Mouse (Mus musculus) frontal cortex, adult (tissue): ENCODE data around the gene Abhd16b.

Experiments
- ATAC-seq: cut with Nextera tagmentation; 2 replicates; pipeline ENCODE4 v1.9.2; 2017; ENCODE audit warnings: mild to moderate bottlenecking, moderate library complexity, mixed read lengths; ENCODE audit not compliant: low TSS enrichment

Gene Abhd16b

DNA sequence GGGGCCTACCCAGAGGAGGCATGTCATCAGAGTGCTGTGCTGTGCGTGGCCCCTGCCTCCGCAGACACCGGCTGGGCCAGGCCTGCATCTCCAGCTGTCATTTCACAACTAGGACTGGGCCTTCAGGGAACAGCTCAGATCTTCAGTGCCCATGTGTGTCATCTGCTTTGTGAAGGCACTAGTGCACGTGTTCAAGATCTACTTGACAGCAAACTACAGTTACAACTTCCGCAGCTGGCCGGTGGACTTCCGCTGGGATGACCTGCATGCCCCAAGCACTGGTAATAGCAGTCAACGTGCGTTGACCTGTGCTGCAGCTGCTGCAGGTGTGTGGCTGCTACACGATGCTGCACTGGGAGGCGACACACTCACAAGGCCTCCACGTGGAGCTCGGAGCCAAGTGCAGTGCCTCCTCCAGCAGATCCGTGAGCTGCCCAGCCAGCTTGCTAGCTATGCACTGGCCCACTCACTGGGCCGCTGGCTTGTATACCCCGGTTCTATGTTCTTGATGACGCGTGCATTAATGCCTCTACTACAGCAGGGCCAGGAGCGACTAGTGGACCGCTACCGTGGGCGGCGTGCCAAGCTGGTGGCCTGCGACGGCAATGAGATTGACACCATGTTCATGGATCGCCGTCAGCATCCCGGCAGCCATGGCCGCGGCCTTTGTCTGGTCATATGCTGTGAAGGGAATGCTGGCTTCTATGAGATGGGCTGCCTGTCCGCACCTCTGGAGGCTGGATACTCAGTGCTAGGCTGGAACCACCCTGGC, at the start of gene Abhd16b:
TSS of gene Abhd16b (plus strand) at position 51 of the 772 bp plus-strand sequence.
- ATAC-seq = no peak

DNA sequence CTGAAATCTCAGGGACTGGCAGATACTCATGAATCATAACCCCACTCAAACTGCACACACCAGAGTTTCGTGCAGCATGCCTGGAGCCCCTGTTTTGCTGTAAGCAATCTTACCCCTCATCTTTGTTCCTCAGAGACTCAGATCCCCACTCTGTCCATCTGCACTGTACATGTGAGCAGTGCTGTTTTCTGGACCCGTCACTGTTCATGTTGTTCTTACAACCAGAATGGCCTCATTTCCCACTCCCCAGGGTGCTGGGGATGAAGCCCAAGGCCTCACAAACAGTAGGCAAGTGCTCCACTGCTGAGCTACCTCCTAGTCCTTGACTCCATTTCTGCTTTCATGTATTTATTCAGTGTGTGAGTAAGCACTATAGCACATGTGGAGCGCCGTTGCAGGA, 40.8 kb upstream of the Abhd16b start:
- no peak for ATAC-seq

DNA sequence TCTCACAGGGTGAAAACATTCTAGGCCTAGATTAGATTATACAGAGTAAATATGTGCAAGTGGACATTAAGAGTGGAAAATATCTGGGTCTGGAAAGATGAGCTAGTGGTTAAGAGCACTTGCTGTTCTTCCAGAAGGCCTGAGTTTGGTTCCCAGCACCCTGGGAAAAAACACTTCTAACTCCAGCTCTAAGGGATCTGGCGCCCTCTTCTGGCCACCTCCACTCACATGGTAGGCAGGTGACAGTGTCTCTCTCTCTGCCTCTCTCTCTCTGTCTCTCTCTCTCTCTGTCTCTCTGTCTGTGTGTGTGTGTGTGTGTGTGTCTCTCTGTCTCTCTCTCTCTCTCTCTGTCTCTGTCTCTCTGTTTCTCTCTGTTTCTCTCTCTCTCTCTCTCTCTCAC, 39.7 kb upstream of the Abhd16b start:
- no peak for ATAC-seq

DNA sequence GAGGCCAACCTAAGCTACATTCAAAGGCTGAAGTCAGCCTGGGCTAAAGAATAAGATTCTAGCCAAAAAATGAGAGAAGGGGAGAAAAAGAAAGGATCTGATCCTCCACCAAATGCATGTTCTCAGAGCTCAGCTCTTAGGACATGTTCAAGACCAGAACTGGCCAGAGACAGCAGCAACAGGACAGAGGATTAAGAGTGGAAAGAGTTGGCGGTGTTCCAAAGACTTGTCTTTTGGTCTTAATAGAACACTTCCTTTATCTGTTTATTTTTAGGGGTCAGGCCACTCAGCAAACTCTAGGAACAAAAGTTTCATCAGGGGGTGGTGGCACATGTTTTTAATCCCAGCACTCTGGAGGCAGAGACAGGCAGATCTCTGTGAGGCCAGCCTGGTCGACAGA, 37.1 kb upstream of the Abhd16b start:
- ATAC-seq = no peak

DNA sequence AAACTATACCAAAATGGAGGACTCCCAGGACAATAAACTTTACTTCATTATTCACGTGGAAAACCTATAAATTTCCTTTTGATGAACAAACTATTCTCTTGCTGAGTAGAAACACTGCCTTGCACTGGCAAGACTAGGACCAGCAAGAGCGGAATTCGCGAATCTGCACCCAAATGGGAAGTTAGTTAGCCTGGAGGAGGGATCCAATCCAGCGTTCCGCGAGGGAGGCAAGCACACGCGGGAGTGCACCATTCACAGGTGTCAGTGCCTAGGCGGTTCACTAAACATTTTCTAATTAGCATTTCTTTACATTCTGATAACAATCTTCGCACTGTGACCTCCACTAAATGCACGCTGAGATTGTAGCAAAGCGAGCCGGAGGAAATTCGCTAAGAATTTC, 35.2 kb upstream of the Abhd16b start:
- no peak for ATAC-seq

DNA sequence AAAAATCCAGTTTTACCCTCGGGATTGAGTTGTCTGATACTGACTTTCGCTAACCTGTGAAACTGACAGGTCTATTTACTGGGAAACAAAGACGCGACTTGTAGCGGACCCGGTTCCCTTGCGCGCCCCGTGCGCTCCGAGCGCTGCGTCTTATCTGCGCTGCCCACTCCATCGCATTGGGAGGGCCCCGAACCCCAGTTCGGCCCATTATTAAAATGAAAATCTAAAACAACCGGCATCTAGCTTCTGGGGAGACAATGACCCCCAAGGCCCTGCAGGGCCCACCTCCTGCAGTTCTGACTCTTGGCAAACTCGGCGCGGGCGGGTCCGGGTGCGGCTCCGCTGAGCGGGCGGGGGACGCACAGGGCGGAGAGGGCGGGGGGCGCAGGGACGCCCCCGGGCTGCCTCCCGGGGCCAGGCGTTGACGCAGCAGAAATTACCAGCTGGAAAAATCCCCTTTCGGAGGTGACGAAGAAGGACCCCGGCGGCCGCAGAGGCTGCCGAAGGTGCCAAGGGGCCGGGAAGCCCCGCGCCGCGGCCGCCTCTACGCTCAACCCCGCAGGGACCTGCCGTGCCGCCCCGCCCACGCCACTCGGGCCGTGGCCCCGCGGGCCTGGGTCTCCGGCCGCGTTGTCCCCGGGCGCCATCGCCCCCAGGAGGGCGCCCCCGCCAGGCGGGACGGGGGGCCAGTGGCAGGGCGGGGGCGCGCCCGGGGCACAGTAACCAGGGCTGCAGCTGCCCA, 34.4 kb upstream of the Abhd16b start:
- no peak for ATAC-seq

DNA sequence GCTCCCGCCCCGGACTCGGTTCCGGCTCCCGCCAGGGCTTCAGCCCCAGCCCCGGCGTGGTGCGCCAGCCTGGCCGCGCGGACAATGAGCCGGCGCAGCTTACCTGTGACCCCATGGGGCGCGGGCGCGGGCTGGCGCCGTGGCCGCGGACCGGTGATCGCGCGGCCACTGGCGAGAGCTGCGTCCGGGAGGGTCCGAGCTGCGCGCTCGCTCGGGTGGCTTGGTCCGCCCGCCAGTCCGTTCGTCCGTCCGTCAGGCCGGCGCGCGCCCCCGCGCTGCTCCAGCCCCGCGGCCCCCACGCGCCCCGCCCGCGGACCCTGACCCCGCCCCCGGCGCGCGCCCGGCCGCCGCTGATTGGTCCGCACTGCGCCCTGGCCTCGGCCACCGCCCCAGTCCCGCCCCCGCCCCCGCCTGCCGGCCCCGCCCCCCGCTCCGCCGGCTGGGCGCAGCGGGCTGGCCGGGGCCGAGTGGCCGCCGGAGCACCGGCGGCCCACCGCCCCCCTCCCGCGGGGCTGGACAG, 33.8 kb upstream of the Abhd16b start, which contains the start of gene Zbtb46:
TSS of gene Zbtb46 (minus strand) at position 274 of the 520 bp plus-strand sequence.
- 0 out of 2 replicates have a peak, but pooled peaks have one; percentile 7 for ATAC-seq

DNA sequence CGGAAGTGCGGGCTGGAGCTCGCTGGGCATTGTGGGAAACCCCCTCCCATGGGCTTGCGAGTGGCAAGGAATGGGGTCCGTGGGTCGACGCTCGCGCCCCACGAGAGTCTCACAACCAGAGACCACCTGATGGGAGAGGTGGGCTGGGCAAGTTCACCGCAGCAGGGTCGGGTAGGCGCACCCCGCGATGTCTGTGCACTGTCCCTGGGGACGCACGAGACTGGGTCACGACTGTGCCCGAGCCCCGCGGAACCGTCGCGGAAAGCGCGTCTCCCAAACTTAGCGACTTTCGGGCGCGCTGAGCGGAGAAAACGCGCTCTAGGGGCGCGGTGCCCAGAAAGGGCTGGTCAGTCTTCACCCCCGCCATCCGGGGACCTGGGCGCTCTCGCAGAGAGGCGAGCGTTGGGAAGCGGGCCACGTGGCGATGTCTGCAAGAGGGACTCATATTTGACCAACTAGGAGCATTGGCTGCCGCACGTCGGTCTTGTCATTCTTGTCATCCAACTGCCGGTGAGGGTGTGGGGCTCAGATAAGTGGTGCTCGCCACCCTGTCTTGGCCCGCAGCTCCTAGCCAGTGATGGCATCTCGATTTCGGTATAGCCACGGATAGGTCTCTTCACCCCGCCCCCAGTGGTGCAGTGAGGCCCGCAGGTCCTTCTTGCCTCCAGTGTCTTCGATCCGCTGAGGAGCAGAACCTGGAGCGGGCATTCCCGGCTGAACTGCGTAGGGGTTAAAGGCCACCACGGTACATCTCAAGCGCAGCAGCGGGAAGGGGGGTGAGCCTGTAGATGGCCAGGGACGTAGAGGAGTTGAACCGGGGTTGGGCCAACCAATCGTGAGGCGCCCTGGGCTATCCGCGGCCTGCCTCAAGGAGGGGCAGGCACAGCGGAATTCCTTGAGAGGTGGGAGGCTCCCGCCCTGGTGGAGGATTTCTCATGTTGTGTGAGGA, 33.1 kb upstream of the Abhd16b start:
- no peak for ATAC-seq

DNA sequence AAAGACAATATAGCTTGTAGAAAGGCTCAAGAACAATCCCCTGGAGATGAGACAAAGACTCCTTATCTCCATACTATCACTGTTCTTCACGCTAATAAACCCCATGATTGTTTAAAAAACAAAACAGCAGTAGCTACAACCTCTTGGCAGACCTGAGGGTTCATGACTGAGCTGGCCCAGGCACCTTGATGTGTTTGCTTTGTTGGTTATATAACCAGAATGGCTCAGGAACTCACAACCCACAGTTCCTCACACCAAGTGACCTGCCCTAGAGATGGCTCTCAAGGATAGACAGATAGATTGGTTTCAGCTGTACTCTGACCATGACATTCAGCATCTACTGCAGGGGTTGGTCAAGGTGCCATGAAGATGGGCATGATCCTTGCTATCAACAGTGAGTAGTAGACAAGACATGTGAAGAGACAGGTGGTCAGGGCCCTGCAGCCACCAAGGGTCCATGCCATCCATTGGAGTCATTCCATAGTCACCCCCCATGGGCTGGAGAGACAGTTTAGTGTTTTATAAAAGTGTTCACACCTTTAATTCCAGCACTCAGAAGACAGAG, 31.4 kb upstream of the Abhd16b start:
- no peak for ATAC-seq

DNA sequence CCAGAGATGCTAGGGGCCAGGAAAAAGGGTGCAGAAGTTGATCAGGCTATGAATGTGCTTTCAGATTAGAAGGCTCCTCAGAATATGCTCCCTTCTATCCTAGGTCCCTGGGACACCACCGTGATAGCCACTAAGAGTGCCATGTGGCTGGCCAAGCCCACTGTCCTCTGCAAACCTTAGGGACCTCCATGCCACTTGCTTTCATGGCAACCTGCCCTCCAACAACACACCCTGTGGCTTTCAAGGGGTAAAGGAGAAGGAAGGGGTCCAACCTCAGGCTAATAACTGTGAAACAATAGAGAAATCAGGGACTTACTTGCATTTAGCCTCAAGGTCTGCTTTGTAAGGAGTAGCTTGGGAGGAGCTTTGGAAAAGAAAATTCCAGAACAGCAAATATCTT, 30.4 kb upstream of the Abhd16b start:
- no peak for ATAC-seq

DNA sequence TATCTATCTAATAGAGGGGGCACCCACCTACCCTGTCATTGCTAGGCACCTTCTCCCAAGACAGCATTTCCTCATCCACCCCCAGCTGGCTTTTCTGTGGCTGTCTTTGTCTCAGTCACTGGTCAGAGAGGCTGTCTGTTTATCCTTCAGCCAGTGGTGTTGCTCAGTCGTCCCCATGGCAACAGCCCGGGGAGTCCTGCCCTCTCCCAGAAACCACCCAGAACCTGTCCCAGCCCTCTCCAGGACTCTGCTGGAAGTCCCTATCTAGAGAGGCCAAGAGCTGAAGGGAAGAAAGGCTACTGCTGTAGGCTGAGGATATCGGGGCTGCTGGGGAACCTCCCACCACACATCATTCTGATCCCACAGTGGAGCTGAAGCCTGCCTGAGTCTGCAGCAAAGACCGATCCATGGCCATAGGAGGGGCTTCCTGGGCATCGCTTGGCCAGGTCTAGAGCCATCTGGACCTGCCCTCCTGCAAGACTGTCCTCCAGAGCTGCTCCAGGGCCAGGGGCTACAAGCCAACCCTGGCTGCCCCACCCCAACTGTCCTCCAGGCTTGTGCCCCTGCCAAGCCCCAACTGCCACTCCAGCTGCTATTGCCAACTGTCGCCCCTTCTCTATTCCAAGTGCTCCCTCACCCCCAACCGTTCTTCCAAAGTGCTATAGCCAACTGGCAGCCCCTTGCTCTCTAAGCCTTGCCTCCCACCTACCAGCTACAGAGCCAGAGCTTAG, 29.8 kb upstream of the Abhd16b start:
- peak; percentile 83 for ATAC-seq

DNA sequence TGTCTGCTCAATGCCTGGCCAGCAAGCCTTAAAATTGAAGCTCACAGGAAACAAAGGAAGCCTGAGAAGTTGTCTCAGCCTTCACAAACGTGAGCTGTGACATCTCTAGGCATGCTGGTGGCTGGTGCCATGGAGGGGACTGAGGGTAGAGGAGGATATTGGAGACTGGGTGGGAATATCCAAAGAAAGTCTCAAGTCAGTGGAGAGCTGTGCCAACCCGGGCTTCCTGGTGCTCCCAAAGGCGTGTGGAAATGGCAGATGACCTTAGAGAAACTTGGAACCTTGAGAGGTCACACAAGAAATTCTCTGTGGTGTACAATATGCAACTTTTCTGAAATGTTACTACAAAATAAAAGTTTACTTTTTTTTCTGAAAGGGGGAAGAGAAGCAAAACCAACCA, 27.6 kb upstream of the Abhd16b start:
- ATAC-seq = no peak

DNA sequence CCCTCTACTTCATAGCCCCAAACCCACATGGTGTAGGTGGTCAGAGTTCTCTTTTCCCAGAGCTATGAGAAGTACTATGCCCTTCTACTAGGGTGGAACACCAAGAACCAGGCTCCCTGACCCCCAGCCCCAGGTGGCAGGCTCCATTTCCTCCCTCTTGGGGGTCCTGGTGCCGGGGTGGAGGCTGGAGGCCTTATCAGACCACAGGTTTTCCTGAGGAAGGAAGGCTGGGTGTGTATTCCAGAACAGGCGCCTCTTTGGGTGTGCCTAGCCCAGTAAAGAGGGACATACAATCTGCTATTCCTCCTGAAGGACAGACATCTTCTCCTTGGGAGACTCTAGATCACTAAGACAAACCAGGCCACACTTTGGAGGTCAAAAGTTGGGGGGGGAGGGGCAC, 22.7 kb upstream of the Abhd16b start:
- ATAC-seq = no peak

DNA sequence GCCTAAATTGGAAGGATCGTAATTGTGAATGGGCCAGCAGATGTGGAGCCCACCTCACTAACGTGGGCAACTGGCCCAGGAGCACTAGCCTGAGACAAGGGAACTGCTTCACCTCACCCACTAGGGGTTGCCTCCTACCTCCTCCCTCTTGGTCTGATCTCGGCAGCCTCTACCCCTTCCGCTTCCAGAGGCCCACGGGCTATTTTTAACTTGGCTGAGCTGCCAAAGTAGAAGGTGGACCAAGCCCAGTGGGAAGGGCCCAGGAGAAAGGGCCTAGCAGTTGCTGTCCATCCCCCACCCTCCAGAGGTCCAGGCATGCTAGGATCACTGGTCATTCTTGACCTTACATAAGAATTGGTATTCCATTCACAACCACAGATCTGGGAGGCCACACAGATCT, 21.8 kb upstream of the Abhd16b start:
- ATAC-seq = no peak

DNA sequence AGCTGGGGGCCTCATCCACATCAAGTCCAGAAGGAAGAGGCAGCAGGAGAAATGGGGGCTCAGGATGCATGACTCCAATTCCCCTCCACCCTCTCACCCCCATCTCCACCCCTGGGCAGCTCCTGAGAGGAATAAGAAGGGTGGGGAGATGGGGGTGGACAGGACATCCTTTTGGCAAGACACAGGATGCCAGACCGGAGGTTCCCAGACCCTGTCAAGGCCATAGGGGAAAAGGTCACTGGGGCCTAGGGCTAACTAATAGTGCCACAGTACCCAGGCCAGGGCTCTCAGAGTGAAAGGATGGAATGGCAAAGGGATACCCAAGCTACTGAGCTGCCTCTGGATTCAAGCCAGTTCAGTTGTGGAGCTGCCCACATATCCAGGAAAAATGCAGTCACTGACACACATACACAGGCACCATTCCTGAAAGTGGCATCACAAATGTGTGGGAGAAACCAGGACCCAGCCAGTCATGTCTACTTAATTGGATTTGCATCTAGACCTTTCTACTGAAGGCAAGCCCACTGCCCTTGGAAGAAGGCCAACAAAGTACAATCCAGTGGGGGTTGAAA, 20.7 kb upstream of the Abhd16b start:
- ATAC-seq = peak; percentile 55; the same call in 1 of the 2 replicates

DNA sequence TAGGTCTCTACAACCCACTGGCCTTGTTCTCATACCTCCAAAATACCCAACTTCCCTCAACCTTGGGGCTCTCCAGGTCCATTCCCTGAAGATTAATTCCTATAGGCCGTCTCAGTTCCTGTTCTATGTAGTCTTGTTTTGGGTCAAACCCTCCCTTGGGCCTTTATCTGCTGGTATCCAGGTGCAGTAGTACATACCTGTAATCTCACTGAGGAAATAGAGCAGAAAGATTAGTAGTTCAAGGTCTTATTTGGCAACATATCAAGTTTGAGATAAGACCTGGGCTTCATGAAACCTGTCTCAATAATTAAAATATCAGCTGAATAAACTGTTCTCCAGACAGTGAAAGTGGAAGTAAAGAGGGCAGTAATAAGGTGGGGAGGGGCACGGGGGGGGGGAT, 9.9 kb upstream of the Abhd16b start:
- ATAC-seq = no peak

DNA sequence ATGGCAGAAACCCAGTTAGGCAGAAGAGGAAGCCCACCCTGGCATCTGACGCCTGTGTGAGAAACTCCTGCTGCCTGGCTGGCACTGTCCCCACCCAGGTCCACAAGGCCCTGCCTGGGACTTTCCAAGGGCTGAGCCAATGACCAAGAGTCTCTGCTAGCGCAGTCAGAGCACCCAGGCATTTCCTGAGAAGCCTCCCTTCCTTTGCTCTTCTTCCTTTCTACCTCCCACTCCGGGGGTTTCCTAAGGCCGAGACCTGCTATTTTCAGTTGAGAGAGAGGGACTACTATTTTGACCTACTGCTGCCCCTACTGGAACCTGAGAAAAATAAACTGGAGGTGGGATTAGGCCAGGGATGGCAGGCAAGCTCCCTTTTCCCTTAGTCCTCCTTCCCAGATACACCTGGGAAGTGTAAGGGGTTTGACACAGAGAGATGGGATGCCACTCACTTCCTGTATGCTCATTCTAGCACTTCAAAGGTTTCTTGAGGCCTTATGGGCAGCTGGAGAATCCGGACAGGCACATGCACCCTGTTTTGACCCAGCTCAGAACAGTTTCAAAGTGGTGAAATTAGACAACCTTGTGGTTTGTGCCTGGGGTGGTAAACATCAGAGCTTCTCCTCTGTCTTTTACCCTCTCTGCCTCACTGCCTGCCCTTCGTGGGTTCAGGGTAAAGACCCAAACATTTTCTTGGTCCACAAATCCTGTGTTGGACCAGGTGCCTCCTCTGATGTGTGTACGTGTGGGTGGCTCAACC, 9.3 kb upstream of the Abhd16b start:
- no peak for ATAC-seq

DNA sequence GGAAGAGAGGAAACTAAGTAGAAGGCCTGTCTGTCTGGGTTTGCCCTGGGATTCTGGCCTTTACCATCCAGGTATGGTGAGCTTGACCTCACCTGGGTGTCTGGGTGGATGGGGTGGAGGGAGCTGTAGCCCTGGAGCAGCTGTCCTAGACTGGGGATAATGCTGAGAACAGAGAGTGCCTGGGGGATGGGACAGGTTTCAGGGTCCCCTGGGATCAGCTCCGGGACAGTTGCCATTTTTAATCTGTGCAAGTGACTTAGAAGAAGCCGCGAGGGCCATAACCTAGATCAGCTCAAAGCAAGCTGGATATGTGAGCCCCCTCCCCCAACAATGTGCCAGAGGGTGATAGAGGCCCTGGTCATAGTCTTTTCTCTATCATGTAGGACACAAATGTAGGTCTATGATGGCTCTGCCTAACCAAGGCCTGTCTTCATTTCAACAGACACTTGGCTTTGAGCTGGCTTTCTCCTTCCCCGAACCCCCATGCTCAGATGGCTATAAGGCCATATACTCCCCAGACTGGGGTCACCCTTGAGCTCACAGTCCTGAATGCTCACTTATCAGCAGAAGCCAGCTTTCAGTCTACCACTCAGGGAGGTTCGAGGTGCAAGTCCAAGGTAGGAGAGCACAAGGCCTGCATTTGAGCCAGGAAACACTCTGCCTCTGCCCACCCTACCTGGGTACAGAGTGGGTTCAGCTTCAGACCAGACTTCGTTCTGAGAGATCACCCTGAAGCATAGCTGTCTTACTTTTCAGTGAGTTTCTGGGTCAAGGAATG, 8.4 kb upstream of the Abhd16b start:
- no peak for ATAC-seq

DNA sequence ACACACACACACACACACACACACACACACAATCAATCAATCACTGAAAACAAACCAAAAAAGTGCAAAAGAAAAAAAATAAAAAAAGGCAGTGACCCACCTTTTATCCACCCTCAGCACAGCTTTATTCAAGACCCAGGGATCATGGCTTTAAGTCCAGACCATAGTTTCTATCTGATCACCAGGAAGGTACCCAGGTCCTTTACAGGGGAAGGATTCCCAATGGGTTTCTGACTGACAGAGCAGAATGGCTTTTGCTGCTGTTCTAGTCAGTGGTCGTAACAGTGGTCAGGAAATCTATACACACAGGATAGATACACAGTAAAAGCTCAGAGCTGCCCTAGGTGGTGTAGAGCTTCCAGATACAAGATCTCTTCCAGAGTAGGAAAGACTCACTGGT, 7.3 kb upstream of the Abhd16b start:
- no peak for ATAC-seq
